Mouse (Mus musculus) liver, embryonic 14.5 days (tissue): ENCODE measurements around the gene Cdh13.

Experiments
- CTCF ChIP-seq: IDR thresholded peaks from 2 replicates; pipeline ENCODE4 v1.5.1; 2016; ENCODE audit warnings: antibody characterized with exemption, low read depth, control low read depth
- EP300 ChIP-seq: IDR thresholded peaks from 2 replicates; pipeline ENCODE4 v1.6.1; 2016; ENCODE audit warnings: antibody characterized with exemption, low read depth

- TF ChIP-seq EP300 (no peak), CTCF (no peak)
Observed at GRCm38 (mm10) chr8:118938025-118938424, 654.5 kb downstream of the Cdh13 start.
